Mouse (Mus musculus) central nervous system, embryonic 11.5 days (tissue): ENCODE measurements around the gene Opn5. TPM values are rescaled to one million over a fixed set of nuclear protein-coding genes. Genes with fewer than 3 reads are reported as not detected.

Experiments
- polyA plus RNA-seq: library from polyadenylated mRNA; depleted of rRNA; stranded (reverse); fragments of >200 nt; gene quantifications from 2 replicates; pipeline ENCODE4 v1.2.3, GENCODE M21; 2012; rRNA removed

Opn5 gene
- polyA plus RNA-seq, result 0.05 and 0.10 TPM in 2 replicates

DNA sequence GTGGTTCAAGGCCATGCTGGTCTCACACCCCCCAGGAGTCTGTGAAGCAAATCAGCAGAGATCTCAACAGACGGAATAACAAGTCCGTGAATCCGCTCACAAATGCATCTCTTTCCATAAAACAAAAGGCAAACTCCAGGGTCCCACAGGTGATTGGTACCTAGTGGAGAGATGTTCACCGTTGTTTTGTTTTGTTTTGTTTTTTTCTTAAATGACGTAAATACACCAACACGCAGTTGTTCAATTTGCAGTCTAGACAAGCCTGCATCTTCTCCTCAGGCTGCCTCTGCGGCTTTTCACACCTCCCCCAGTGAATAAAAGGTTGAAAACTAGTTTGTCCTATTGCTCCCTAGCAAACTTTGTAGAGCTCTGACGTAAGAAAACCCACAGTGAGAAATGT is at the start of gene Opn5:
Gene Opn5, minus strand, starts transcription at position 101 of the 400 bp plus-strand sequence.

Other genes starting within 250 kb of the Opn5 start
- gene Adgrf4, start 80.9 kb upstream of the Opn5 start, polyA plus RNA-seq, result 0.26 and 0.39 TPM in 2 replicates
- gene Adgrf2, start 130.8 kb upstream of the Opn5 start, polyA plus RNA-seq, result 0.11 and 0.17 TPM in 2 replicates